Mouse (Mus musculus): ENCODE measurements at regions not wholly inside any gene's neighbourhood (a gene's known extent, or its start where the extent isn't known, plus 50 kb on each side); places are given as distances from the start of the nearest gene placed in this dataset.
A peak's percentile ranks its signal among the peaks of the same experiment; 100 is the strongest.

DNA sequence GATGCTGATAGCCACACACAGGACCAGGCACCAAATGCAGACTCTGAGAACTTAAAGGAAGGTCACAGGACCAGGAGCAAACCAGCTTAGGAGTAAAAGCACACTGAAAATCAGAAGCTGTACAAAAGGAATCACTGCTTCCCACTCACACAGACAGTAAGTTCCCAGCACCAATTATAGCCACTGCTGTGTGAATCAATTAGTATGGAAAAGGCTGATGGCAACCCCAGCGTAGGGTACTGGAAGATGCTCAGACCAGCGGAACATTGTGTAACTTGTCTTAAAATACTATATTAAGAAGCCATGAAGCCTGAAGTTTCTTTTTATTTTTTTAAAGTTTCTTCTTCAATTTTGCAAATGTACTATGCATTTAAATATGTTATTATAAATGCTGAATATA lies 115.8 kb downstream of the Lnpk start:
- intact Hi-C loops (cut with DNase I): no loop called here
- DNase-seq: no peak

- DNase-seq: no peak
- intact Hi-C loops (cut with DNase I): no loop called here
These were observed 117.9 kb downstream of the Lnpk start for GRCm38 (mm10) chr2:74461211-74461844.

DNA sequence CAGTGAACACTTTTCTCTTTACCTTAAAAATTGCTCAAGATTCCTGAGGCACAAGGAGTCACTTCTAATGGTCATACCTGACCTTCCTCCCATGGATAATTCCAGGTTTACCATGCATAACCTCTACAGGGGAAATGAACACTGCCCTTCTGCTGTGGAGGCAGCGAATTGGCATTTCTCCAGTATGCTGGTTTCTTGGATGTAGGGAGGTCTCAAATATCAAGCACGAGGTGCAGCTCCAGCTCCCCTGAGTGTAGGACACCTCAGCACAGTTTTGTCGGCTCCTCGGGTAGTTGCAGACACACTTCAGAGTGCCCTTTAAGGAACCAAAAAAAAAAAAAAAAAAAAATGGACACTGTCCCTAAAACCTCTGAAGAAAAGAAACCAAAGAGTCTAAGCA lies 124.8 kb downstream of the Lnpk start:
- DNase-seq: no peak
- intact Hi-C loops (cut with DNase I): no loop called here

DNA sequence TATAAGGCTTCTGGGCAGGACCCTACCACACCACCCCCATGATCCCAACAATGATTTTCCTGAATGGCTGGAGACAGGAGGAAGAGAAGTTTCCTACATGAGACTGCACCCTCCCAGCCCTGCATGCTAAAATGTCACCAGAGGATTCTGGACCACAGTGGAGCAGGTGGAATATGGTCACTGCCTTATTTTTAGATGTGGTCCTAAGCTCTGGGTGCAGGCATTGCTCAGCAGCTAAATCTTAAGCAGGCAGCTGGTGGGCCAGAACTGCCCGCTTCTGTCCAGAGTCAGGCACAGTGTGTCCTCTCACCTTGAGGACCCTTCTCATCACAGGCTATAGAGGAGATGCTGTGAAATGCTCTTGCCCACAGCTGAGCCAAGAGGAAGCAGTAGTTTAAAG lies 126.6 kb downstream of the Lnpk start:
- intact Hi-C loops (cut with DNase I): no loop called here
- no peak for DNase-seq

DNA sequence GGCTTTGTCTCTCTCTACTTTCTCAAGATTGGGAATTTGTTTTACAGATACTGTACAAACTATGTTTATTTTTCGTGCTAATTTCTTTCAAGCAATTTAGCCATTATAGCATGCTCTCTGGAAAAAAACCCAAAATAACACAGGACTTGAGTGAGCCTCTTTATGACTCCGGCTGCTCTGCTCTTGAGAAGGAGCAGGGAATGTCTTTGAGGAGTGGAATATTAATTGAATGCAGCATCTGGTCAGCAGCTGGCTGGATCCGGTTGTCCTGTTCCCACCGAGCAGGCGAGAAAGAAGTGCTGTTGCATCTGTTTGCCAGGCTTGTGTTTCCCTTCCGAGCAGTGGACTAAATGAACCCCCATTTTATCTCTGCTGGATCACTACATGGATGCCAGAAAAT lies 127.7 kb downstream of the Lnpk start:
- intact Hi-C loops (cut with DNase I): no loop called here
- DNase-seq: peak; percentile 43 to 48

DNA sequence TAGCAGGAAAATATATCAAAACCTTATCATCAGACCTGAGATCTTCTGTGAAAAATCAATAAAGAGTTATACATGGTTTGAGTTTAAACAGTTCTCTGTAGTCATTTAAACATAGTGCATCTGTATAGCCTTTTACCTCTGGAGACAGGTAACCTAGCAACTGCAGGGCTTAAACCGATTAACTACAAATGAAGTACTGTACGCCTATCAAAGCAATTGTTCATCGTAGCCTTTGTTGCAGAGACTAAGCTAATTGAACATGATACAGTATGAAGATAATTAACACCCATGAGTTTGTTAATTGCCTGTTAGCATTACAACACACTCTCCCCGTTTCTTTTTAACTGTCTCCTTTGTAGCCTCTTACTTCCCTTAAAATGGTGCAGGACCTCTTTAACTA lies 128.2 kb downstream of the Lnpk start:
- no peak for DNase-seq
- intact Hi-C loops (cut with DNase I): no loop called here

GRCm38 (mm10) chr2:74450064-74450765 lies 129.0 kb downstream of the Lnpk start:
- DNase-seq: no peak
- intact Hi-C loops (cut with DNase I): no loop called here

- intact Hi-C loops (cut with DNase I): no loop called here
- peak; percentile 17 to 27 for DNase-seq
These were observed 143.9 kb downstream of the Lnpk start for GRCm38 (mm10) chr2:74435184-74435911.

GRCm38 (mm10) chr2:74426746-74427145 lies 152.5 kb downstream of the Lnpk start:
- no peak for DNase-seq
- intact Hi-C loops (cut with DNase I): no loop called here

DNA sequence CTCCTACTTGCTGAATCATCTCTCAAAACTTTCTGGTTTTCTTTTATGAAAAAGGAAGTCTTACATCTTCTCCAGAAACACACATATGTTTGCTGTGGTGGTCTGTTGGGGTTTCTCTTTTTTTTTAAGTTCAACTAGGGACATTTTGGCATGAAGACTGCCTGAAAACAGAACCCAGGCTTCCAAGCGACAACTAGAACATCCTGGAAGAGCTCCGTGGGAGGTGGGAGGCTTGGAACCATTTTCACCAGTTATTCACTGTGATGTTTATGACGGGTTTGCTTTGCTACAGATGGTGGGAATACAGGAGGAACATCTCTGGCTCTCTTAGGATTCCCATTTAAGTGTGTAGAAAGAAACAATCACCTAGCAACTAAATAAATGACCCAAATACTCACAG lies 154.5 kb downstream of the Lnpk start:
- peak in 1 of 2 experiments; percentile 18 for DNase-seq
- intact Hi-C loops (cut with DNase I): no loop called here

- intact Hi-C loops (cut with DNase I): no loop called here
- DNase-seq: no peak
These were observed 163.1 kb downstream of the Lnpk start for GRCm38 (mm10) chr2:74416097-74416496.

- DNase-seq: no peak
- intact Hi-C loops (cut with DNase I): no loop called here
These were observed 164.5 kb downstream of the Lnpk start for GRCm38 (mm10) chr2:74414721-74415120.

GRCm38 (mm10) chr2:74409856-74410404 lies 169.3 kb downstream of the Lnpk start:
- intact Hi-C loops (cut with DNase I): no loop called here
- DNase-seq: peak; percentile 66 to 69

- no peak for DNase-seq
- intact Hi-C loops (cut with DNase I): no loop called here
These were observed 174.7 kb downstream of the Lnpk start for GRCm38 (mm10) chr2:74404493-74404892.

- intact Hi-C loops (cut with DNase I): no loop called here
- no peak for DNase-seq
These were observed 188.2 kb downstream of the Lnpk start for GRCm38 (mm10) chr2:74391064-74391463.

DNA sequence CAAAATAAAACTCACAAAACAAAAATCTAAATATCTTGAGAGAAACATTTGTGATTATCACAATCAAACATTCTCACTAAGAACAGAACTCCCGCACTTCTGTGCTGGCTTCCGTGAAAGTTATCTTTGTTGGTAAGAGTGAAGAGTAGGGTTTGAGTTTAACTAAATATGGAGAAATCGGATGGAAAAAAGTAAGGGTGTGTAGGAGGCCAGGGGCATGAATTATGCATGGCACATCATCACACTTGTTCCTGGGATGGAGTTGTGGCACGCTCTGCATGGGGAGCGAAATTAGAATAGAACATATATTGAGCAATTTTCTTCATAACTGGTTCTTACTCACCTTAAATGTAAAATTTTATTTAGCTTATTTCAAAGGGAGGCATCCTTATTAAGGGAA lies 191.2 kb downstream of the Lnpk start:
- intact Hi-C loops (cut with DNase I): no loop called here

DNA sequence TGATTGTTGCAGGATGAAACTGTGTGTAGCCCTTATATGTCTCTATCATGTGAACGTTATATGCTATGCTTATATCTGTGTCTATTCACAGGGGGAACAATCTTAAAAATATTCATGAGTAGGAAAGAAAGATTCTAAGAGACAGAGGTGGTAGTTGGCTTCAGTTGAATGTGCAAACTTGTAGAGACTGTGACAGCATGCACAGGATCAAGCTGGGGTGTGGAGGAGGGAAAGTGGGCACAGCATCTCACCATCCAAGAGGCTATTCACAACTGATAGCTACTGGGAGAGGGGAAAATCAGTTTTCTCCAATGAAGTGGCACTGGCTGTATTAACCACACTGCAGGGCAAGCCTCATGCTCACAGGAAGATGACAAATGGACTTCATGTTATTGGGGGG lies 194.3 kb downstream of the Lnpk start:
- intact Hi-C loops (cut with DNase I): no loop called here
- no peak for DNase-seq

More for the DNA sequence above, 191.2 kb downstream of the Lnpk start:
- DNase-seq: no peak

- no peak for DNase-seq
- intact Hi-C loops (cut with DNase I): no loop called here
These were observed 198.5 kb downstream of the Lnpk start for GRCm38 (mm10) chr2:74380574-74381287.

- intact Hi-C loops (cut with DNase I): no loop called here
- DNase-seq: no peak
These were observed 200.5 kb downstream of the Lnpk start for GRCm38 (mm10) chr2:74378709-74379108.

GRCm38 (mm10) chr2:74373938-74374337 lies 205.3 kb downstream of the Lnpk start:
- intact Hi-C loops (cut with DNase I): no loop called here

GRCm38 (mm10) chr2:74373056-74373455 lies 206.2 kb downstream of the Lnpk start:
- intact Hi-C loops (cut with DNase I): no loop called here
- no peak for DNase-seq

More at GRCm38 (mm10) chr2:74373938-74374337, 205.3 kb downstream of the Lnpk start:
- no peak for DNase-seq

Data from heart, postnatal 10 days (tissue).